Mouse (Mus musculus) MEL (cell line): Measurements from ENCODE around the gene Nme2. TPM values are rescaled to one million over a fixed set of nuclear protein-coding genes. Genes with fewer than 3 reads are reported as not detected.

Source experiments
- DNase-seq: peaks from one replicate; pipeline ENCODE4 v3.0.0; 2011; ENCODE audit warnings: low read depth, low spot score
- H3K27ac ChIP-seq: 2 replicates; pipeline ENCODE4 v1.5.1; 2012; ENCODE audit warnings: low read depth, mild to moderate bottlenecking, control low read depth, low read length, moderate library complexity; ENCODE audit not compliant: control insufficient read depth
- H3K27me3 ChIP-seq, 2 experiments: fragments of 150-350 bp in 1 of 2; sonication (generic) in 1 of 2; 2 replicates each; pipeline ENCODE4 v1.6.1; 2012; ENCODE audit warnings: low read length in 2 of 2, mild to moderate bottlenecking in 2 of 2, improper control_type of control experiment in 1 of 2, moderate library complexity in 1 of 2; ENCODE audit not compliant: insufficient read depth in 2 of 2, control insufficient read depth in 1 of 2
- H3K36me3 ChIP-seq, 2 experiments: 2 replicates each; pipeline ENCODE4 v1.6.1; 2012 to 2014; ENCODE audit warnings: low read length in 2 of 2, improper control_type of control experiment in 1 of 2, inconsistent platforms in 1 of 2, mild to moderate bottlenecking in 1 of 2; ENCODE audit not compliant: insufficient read depth in 2 of 2, control insufficient read depth in 1 of 2
- H3K4me1 ChIP-seq, 2 experiments: fragments of 150-350 bp in 1 of 2; sonication (generic) in 1 of 2; 2 replicates each; pipeline ENCODE4 v1.6.1; 2012; ENCODE audit warnings: low read length in 2 of 2, improper control_type of control experiment in 1 of 2, mild to moderate bottlenecking in 1 of 2; ENCODE audit not compliant: insufficient read depth in 2 of 2, control insufficient read depth in 1 of 2
- H3K4me3 ChIP-seq, 2 experiments: fragments of 150-350 bp in 1 of 2; sonication (generic) in 1 of 2; 2 replicates each; pipeline ENCODE4 v1.5.1; 2012; ENCODE audit warnings: low read depth in 2 of 2, low read length in 2 of 2, mild to moderate bottlenecking in 2 of 2, moderate library complexity in 2 of 2, control low read depth in 1 of 2, improper control_type of control experiment in 1 of 2; ENCODE audit not compliant: control insufficient read depth in 1 of 2, insufficient read depth in 1 of 2
- H3K79me2 ChIP-seq: 2 replicates; pipeline ENCODE4 v1.6.1; 2012; ENCODE audit warnings: mild to moderate bottlenecking, low read length, moderate library complexity; ENCODE audit not compliant: control insufficient read depth, poor library complexity, insufficient read depth
- H3K9ac ChIP-seq: 2 replicates; pipeline ENCODE4 v1.6.1; 2012; ENCODE audit warnings: low read depth, mild to moderate bottlenecking, control low read depth, low read length, moderate library complexity; ENCODE audit not compliant: control insufficient read depth, poor library complexity, severe bottlenecking
- H3K9me3 ChIP-seq: fragments of 150-350 bp; sonication (generic); replicated peaks from 2 replicates; pipeline ENCODE4 v1.6.1; 2012; ENCODE audit warnings: mild to moderate bottlenecking, low read length, improper control_type of control experiment, moderate library complexity; ENCODE audit not compliant: insufficient read depth
- BHLHE40 ChIP-seq: IDR thresholded peaks from 2 replicates; pipeline ENCODE4 v1.6.1; 2012; ENCODE audit warnings: low read depth, mild to moderate bottlenecking, inconsistent platforms, low read length, improper control_type of control experiment, borderline replicate concordance
- CHD1 ChIP-seq: IDR thresholded peaks from 2 replicates; pipeline ENCODE4 v1.6.1; 2012; ENCODE audit warnings: low read depth, mild to moderate bottlenecking, inconsistent platforms, low read length, improper control_type of control experiment
- CTCF ChIP-seq, 3 experiments: IDR thresholded peaks in 2 of 3; conservative IDR thresholded peaks in 1 of 3; 2 replicates each; pipeline ENCODE4 v1.5.1; 2011 to 2012; ENCODE audit warnings: low read length in 3 of 3, low read depth in 2 of 3, mild to moderate bottlenecking in 2 of 3, improper control_type of control experiment in 1 of 3, inconsistent platforms in 1 of 3, mixed read lengths in 1 of 3, moderate library complexity in 1 of 3; ENCODE audit not compliant: control insufficient read depth in 1 of 3, insufficient read depth in 1 of 3, poor library complexity in 1 of 3, severe bottlenecking in 1 of 3
- GATA1 ChIP-seq: IDR thresholded peaks from 2 replicates; pipeline ENCODE4 v1.6.1; 2011; ENCODE audit warnings: low read depth, low read length, improper control_type of control experiment
- MAFK ChIP-seq: IDR thresholded peaks from 2 replicates; pipeline ENCODE4 v1.6.1; 2011; ENCODE audit warnings: low read depth, mild to moderate bottlenecking, low read length, improper control_type of control experiment, borderline replicate concordance
- MAZ ChIP-seq: IDR thresholded peaks from 2 replicates; pipeline ENCODE4 v1.6.1; 2012; ENCODE audit warnings: low read depth, mild to moderate bottlenecking, inconsistent platforms, low read length, improper control_type of control experiment
- MYB ChIP-seq: IDR thresholded peaks from 2 replicates; pipeline ENCODE4 v1.6.1; 2011; ENCODE audit warnings: mild to moderate bottlenecking, low read depth, low read length, improper control_type of control experiment
- NELFE ChIP-seq: IDR thresholded peaks from 2 replicates; pipeline ENCODE4 v1.6.1; 2011; ENCODE audit warnings: low read depth, low read length, improper control_type of control experiment
- POLR2A ChIP-seq, 2 experiments: IDR thresholded peaks; 2 replicates each; pipeline ENCODE4 v1.6.1; 2011 to 2012; ENCODE audit warnings: low read length in 2 of 2, mild to moderate bottlenecking in 2 of 2, control low read depth in 1 of 2, improper control_type of control experiment in 1 of 2, low read depth in 1 of 2, moderate library complexity in 1 of 2; ENCODE audit not compliant: control insufficient read depth in 1 of 2, insufficient read depth in 1 of 2, poor library complexity in 1 of 2
- POLR2AphosphoS2 ChIP-seq: IDR thresholded peaks from 2 replicates; pipeline ENCODE4 v1.6.1; 2011; ENCODE audit warnings: low read length, improper control_type of control experiment
- RAD21 ChIP-seq: IDR thresholded peaks from 2 replicates; pipeline ENCODE4 v1.6.1; 2011; ENCODE audit warnings: mild to moderate bottlenecking, low read depth, low read length, improper control_type of control experiment
- RCOR1 ChIP-seq: IDR thresholded peaks from 2 replicates; pipeline ENCODE4 v1.6.1; 2012; ENCODE audit warnings: low read depth, mild to moderate bottlenecking, inconsistent platforms, low read length, improper control_type of control experiment
- SIN3A ChIP-seq: IDR thresholded peaks from 2 replicates; pipeline ENCODE4 v1.6.1; 2012; ENCODE audit warnings: low read length, improper control_type of control experiment, inconsistent platforms
- SMC3 ChIP-seq: IDR thresholded peaks from 2 replicates; pipeline ENCODE4 v1.6.1; 2011; ENCODE audit warnings: low read depth, low read length, improper control_type of control experiment
- USF1 ChIP-seq: IDR thresholded peaks from 2 replicates; pipeline ENCODE4 v1.6.1; 2014; ENCODE audit warnings: low read depth, mild to moderate bottlenecking, inconsistent platforms, low read length, improper control_type of control experiment, moderate library complexity
- ZC3H11A ChIP-seq: IDR thresholded peaks from 2 replicates; pipeline ENCODE4 v1.6.1; 2012; ENCODE audit warnings: low read depth, mild to moderate bottlenecking, inconsistent platforms, low read length, improper control_type of control experiment
- ZMIZ1 ChIP-seq: IDR thresholded peaks from 2 replicates; pipeline ENCODE4 v1.6.1; 2012; ENCODE audit warnings: low read depth, mild to moderate bottlenecking, inconsistent platforms, low read length, improper control_type of control experiment, moderate library complexity
- polyA plus RNA-seq, 2 experiments: library from polyadenylated mRNA; stranded (reverse) in 1 of 2; unstranded in 1 of 2; fragments of >175 nt in 1 of 2; fragments of >200 nt in 1 of 2; gene quantifications; 2 replicates each; pipeline versions ENCODE4 v1.2.1 to v1.2.4; 2012; ENCODE audit warnings: low replicate concordance in 2 of 2, low read depth in 1 of 2; ENCODE audit not compliant: insufficient read length in 2 of 2, insufficient read depth in 1 of 2, missing spikeins in 1 of 2
- total RNA-seq: library from RNA; depleted of rRNA; stranded (reverse); fragments of 300-350 nt; gene quantifications from 2 replicates; pipeline ENCODE4 v1.2.3, GENCODE M21; 2012

Nme2 gene
- total and polyA plus RNA-seq, 3 experiments, result 126 to 530 TPM; not detected in 1

DNA sequence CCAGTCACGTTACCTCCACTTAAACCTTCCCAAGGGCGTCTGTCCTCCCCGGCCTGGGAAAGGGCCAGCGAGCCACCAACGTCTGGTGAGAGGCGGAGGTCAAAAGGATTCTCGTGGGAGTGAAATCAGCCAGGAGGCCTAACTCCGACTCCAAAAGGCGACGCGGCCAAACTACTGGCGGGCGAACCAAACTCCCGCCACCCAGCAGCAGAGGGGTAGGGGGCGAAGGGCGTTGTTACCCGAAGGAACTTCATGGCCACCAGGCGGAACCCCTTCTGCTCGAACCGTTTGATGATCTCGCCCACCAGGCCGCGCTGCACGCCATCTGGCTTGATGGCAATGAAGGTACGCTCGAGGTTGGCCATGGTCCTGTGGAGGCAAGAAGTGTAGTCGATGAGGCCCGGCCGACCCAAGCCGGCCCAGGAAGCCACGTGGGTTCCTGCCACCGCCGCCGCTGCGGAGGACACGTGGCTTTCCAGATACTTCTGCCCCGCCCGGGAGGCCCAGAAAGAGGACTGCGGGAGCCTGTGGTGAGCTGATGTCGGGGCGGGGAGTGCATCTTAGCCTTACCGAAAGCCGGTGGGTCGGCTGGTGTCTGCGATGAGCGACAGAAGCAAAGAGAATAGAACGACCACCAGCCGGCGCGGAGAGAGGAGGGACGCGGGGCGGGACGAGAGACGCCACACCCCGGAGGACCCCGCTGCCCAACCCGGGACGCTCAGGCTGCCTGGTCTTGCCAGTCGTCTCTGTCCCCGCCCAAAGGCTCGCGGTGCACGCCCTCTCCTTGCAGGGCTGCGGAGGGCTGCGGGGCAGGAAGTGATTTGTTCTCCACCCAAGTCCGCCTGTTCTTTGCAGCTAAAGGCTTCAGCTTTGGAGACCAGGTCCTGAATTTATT, 556 bp downstream of the Nme2 start (continued):
- TF ChIP-seq NELFE (peak; percentile 87), SIN3A (peak; percentile 98), MAFK (no peak), USF1 (peak; percentile 87), MYB (no peak; the same call in 1 of the 2 replicates)

DNA sequence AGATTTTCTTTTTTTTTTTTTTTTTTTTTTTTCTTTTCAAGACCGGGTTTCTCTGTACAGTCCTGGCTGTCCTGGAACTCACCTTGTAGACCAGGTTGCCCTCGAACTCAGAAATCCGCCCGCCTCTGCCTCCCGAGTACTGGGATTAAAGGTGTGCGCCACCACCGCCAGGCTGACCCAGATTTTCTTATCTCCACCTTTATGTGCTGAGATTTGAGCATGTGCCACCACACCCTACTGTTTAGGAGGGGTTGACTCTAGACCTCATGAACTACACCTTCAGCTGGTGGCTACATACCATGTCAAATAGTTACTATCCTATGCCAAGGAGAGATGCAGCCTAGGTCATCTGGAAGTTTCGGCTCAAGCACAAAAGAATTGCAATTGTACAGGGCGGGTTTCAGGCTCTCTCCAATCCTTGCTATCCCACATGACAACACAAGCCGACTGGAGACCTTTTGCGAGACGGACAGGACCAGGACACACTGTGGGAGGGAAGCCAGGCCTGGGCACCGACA, 1.3 kb downstream of the Nme2 start:
- peak overlapping the region; percentile 83 for H3K27ac ChIP-seq
- H3K4me3 ChIP-seq, result peak overlapping the region; percentile 83 to 98
- peaks cover 13 to 23% of the 10 kb centered on the region in 2 experiments for H3K36me3 ChIP-seq
- peak; percentile 59 for DNase-seq
- no peaks in the 10 kb centered on the region for H3K27me3 ChIP-seq
- H3K9ac ChIP-seq, result peak overlapping the region; percentile 87
- H3K79me2 ChIP-seq, result peaks cover 26% of the 10 kb centered on the region
- no peaks in the 10 kb centered on the region for H3K9me3 ChIP-seq
- peaks cover 0 to 33% of the 10 kb centered on the region in 2 experiments; a peak in 3 of 4 replicates for H3K4me1 ChIP-seq
- TF ChIP-seq BHLHE40 (no peak; the same call in 1 of the 2 replicates), RAD21 (no peak), USF1 (peak; percentile 43; the same call in 1 of the 2 replicates), GATA1 (peak; percentile 63; the same call in 1 of the 2 replicates), ZC3H11A (no peak), RCOR1 (peak; percentile 98), CTCF (IDR thresholded peaks at IDR 0.05 in 2 of 3, conservative IDR thresholded peaks at IDR 0.05 in 1 of 3; ENCODE audit: control insufficient read depth in 1 of 3, insufficient read depth in 1 of 3, low read depth in 2 of 3, low read length in 3 of 3, poor library complexity in 1 of 3, severe bottlenecking in 1 of 3) (no peak)

DNA sequence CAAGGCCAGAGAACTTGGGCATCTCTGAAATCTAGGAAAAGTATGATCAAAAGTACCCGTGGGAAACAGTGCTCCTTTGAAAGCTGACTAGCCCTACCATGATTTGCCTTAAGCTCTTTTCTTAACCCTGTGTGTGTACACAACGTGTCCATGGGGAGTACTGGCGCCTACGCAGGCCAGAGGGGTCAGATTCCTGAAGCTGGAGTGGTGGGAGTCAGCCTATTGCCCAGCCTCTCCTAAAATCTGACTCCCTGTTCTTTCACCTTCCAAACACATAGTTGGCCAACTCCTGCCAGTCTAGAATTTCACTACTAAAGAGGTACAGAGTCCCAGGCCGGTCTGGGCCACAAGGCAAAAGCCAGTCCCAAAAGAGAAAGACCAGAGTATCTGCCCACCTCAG, 3.7 kb downstream of the Nme2 start:
- no peak for TF ChIP-seq ZMIZ1
- no peak for TF ChIP-seq POLR2AphosphoS2
- no peak for TF ChIP-seq POLR2A (IDR thresholded peaks at IDR 0.05; ENCODE audit: control insufficient read depth in 1 of 2, insufficient read depth in 1 of 2, low read depth in 1 of 2, low read length in 2 of 2, poor library complexity in 1 of 2)
- TF ChIP-seq CHD1, result no peak
- no peak for TF ChIP-seq SMC3
- TF ChIP-seq MAZ, result no peak
- H3K4me1 ChIP-seq, result peaks cover 0 to 28% of the 10 kb centered on the region in 2 experiments; a peak in 3 of 4 replicates
- no peak overlapping the region for H3K27ac ChIP-seq
- no peak for DNase-seq
- H3K36me3 ChIP-seq, result peaks cover 9 to 23% of the 10 kb centered on the region in 2 experiments
- no peak overlapping the region for H3K4me3 ChIP-seq
- no peaks in the 10 kb centered on the region for H3K9me3 ChIP-seq
- no peaks in the 10 kb centered on the region for H3K27me3 ChIP-seq
- peaks cover 26% of the 10 kb centered on the region for H3K79me2 ChIP-seq
- H3K9ac ChIP-seq, result no peak overlapping the region
